ENCODE assay signal across 9 mouse cellular contexts in the genomic region with DNA sequence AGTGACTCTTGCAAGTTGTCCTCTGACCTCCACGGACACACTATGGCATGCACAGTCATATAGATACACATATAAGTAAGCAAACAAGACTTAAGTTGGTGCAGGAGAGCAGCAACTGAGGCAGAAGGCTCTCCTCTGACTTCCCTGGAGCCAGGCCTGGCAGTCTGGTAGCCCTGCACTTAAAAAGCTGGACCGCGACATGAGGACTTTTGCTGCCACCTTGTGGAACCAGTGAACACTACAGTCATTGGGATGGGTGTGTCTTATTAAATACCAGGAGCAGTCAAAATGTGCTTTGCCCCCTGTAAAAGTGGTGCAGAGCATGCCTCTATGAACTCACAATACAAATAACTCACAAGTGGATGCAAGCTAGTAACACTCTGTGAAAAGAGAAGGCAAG. TPM values are rescaled to one million over a fixed set of nuclear protein-coding genes. Genes with fewer than 3 reads are reported as not detected.
DNase-seq lines count a peak whose midpoint lies in the region; ATAC-seq and TF ChIP-seq lines count a peak whose summit lies in the region.
"Had no signal": no experiment of that assay in that cellular context is flagged by ENCODE, and none has a peak within 500 bp of the region (broad histone marks: within the 10 kb centered on the region; RNA-seq: fewer than 3 reads in every experiment).

No protein-coding gene starts in this region.

- no peaks in the 10 kb centered on the region for H3K9me3 ChIP-seq in heart, postnatal 0 days (replicated peaks; ENCODE audit: control insufficient read depth, low read length)
- H3K9me3 ChIP-seq in liver, postnatal 0 days (ENCODE audit: low read length): no peaks in the 10 kb centered on the region
- no peaks in the 10 kb centered on the region for H3K9me3 ChIP-seq in neural tube, embryonic 14.5 days (ENCODE audit: control insufficient read depth, low read length)

- no peak overlapping the region for H3K27ac ChIP-seq in bone marrow, adult 2 months (ENCODE audit: control insufficient read depth, insufficient read depth, low read depth, low read length, poor library complexity)
- no peak overlapping the region for H3K27ac ChIP-seq in embryonic fibroblast, embryonic 13.5 days (ENCODE audit: insufficient read depth, low read length)
- H3K27ac ChIP-seq in heart, postnatal 0 days (ENCODE audit: low read depth): no peak overlapping the region
- H3K27ac ChIP-seq in liver, postnatal 0 days (ENCODE audit: low read depth): no peak overlapping the region
- H3K27ac ChIP-seq in neural tube, embryonic 14.5 days (ENCODE audit: low read depth, low read length): no peak overlapping the region

- H3K36me3 ChIP-seq in heart, postnatal 0 days (replicated peaks; ENCODE audit: control insufficient read depth, insufficient read depth, low read length): no peaks in the 10 kb centered on the region
- no peaks in the 10 kb centered on the region for H3K36me3 ChIP-seq in liver, postnatal 0 days (replicated peaks; ENCODE audit: insufficient read depth, low read length)
- peaks cover 19% of the 10 kb centered on the region for H3K36me3 ChIP-seq in neural tube, embryonic 14.5 days (ENCODE audit: control insufficient read depth, insufficient read depth, low read length)

- no peak overlapping the region for H3K4me3 ChIP-seq in bone marrow, adult 2 months (replicated peaks; ENCODE audit: control insufficient read depth, low read depth, low read length)
- no peak overlapping the region for H3K4me3 ChIP-seq in embryonic fibroblast, embryonic 13.5 days (ENCODE audit: insufficient read depth, low read length)
- no peak overlapping the region for H3K4me3 ChIP-seq in heart, postnatal 0 days (ENCODE audit: low read depth, low read length)
- no peak overlapping the region for H3K4me3 ChIP-seq in liver, postnatal 0 days (ENCODE audit: low read depth, low read length)
- H3K4me3 ChIP-seq in neural tube, embryonic 14.5 days (ENCODE audit: low read depth, low read length): no peak overlapping the region
- H3K4me3 ChIP-seq: erythroblast, embryonic 14.5 days had no signal

- no peak for TF ChIP-seq EP300 in heart, postnatal 0 days (IDR thresholded peaks at IDR 0.05; ENCODE audit: low read depth)
- TF ChIP-seq EP300 in liver, postnatal 0 days (IDR thresholded peaks at IDR 0.05; ENCODE audit: low read depth): no peak

- DNase-seq in heart, postnatal 0 days (ENCODE audit: low spot score): peak; percentile 77
- peak; percentile 96 for DNase-seq in large intestine, adult 2 months (ENCODE audit: low read depth, low spot score)
- DNase-seq in liver, postnatal 0 days: peak; percentile 84
- peak; percentile 76 for DNase-seq in telencephalon, adult 2 months (ENCODE audit: low read depth, low spot score)

- WGBS in bone marrow, adult 2 months: 19% methylated on average over 3 of the region's 3 CpGs
- WGBS in heart, postnatal 0 days: 3% methylated on average over 3 of the region's 3 CpGs
- 7% methylated on average over 3 of the region's 3 CpGs for WGBS in large intestine, adult 2 months
- 8% methylated on average over 3 of the region's 3 CpGs for WGBS in liver, postnatal 0 days (ENCODE audit: insufficient replicate concordance)
- WGBS in neural tube, embryonic 14.5 days: 7% methylated on average over 3 of the region's 3 CpGs

- no peaks in the 10 kb centered on the region for H3K27me3 ChIP-seq in heart, postnatal 0 days (ENCODE audit: control insufficient read depth, insufficient read depth, low read length)
- H3K27me3 ChIP-seq in liver, postnatal 0 days (ENCODE audit: insufficient read depth, low read length): no peaks in the 10 kb centered on the region
- H3K27me3 ChIP-seq in neural tube, embryonic 14.5 days (ENCODE audit: control insufficient read depth, insufficient read depth, low read length): no peaks in the 10 kb centered on the region

- no peak overlapping the region for H3K9ac ChIP-seq in heart, postnatal 0 days (replicated peaks; ENCODE audit: low read depth, low read length)
- H3K9ac ChIP-seq in liver, postnatal 0 days (replicated peaks): no peak overlapping the region
- no peak overlapping the region for H3K9ac ChIP-seq in neural tube, embryonic 14.5 days (replicated peaks; ENCODE audit: low read depth, low read length)

- peak; percentile 79 for TF ChIP-seq CTCF in bone marrow, adult 2 months (IDR thresholded peaks at IDR 0.05; ENCODE audit: control insufficient read depth, insufficient read depth, low read length)
- TF ChIP-seq CTCF in embryonic fibroblast, embryonic 13.5 days (IDR thresholded peaks at IDR 0.05; ENCODE audit: borderline replicate concordance, insufficient read depth, low read length): peak; percentile 75
- TF ChIP-seq CTCF in heart, postnatal 0 days (IDR thresholded peaks at IDR 0.05; ENCODE audit: low read depth): peak; percentile 95
- peak; percentile 94 for TF ChIP-seq CTCF in liver, postnatal 0 days (IDR thresholded peaks at IDR 0.05; ENCODE audit: low read depth)

- H3K4me1 ChIP-seq in bone marrow, adult 2 months (ENCODE audit: control insufficient read depth, insufficient read depth, low read length): peaks cover 2% of the 10 kb centered on the region
- no peaks in the 10 kb centered on the region for H3K4me1 ChIP-seq in embryonic fibroblast, embryonic 13.5 days (ENCODE audit: control insufficient read depth, insufficient read depth, low read length)
- peaks cover 7% of the 10 kb centered on the region; the same call in 1 of the 2 replicates for H3K4me1 ChIP-seq in heart, postnatal 0 days (ENCODE audit: control insufficient read depth, insufficient read depth)
- H3K4me1 ChIP-seq in liver, postnatal 0 days (ENCODE audit: insufficient read depth): peaks cover 20% of the 10 kb centered on the region
- H3K4me1 ChIP-seq in neural tube, embryonic 14.5 days (ENCODE audit: control insufficient read depth, insufficient read depth, low read length): peaks cover 6% of the 10 kb centered on the region; the same call in 1 of the 2 replicates

- H3K4me2 ChIP-seq in heart, postnatal 0 days (ENCODE audit: low read depth, low read length): no peak overlapping the region
- H3K4me2 ChIP-seq in liver, postnatal 0 days (ENCODE audit: low read depth, low read length): no peak overlapping the region
- no peak overlapping the region for H3K4me2 ChIP-seq in neural tube, embryonic 14.5 days (ENCODE audit: low read depth, low read length)

- no peak for TF ChIP-seq POLR2A in bone marrow, adult 2 months (IDR thresholded peaks at IDR 0.05; ENCODE audit: borderline replicate concordance, control insufficient read depth, low read depth, low read length)
- TF ChIP-seq POLR2A in embryonic fibroblast, embryonic 13.5 days (IDR thresholded peaks at IDR 0.05; ENCODE audit: low read depth, low read length): no peak

- ATAC-seq in CD4-positive, CD25-positive, alpha-beta regulatory T cell, adult 4 months: peak; percentile 86
- ATAC-seq in heart, postnatal 0 days (ENCODE audit: insufficient read depth, low read depth): peak; percentile 64; the same call in 1 of the 2 replicates
- ATAC-seq in liver, postnatal 0 days: peak; percentile 66
- peak; percentile 65; the same call in 1 of the 2 replicates for ATAC-seq in neural tube, embryonic 14.5 days (ENCODE audit: low read depth)

RNA-seq across cellular contexts. Expression of gene Parp16, which starts 6.6 kb away (rescaled TPM):
- polyA plus RNA-seq in CD4-positive, CD25-positive, alpha-beta regulatory T cell, adult 4 months (2017; shearing (Covaris generic)): 1 to 10 TPM; 6.4 to 7.5 TPM
- polyA plus RNA-seq in bone marrow, adult 2 months (2011; ENCODE audit: insufficient read depth, insufficient read length, low replicate concordance, missing spikeins): 4.3 and 7.0 TPM in 2 replicates
- polyA plus RNA-seq in embryonic fibroblast, embryonic 13.5 days (2011; ENCODE audit: insufficient read length, low read depth, missing spikeins): 1.5 and 2.7 TPM in 2 replicates
- total RNA-seq in heart, postnatal 0 days (2014; rRNA removed; ENCODE audit: low replicate concordance): 1.8 and 7.7 TPM in 2 replicates
- polyA plus RNA-seq in heart, postnatal 0 days (2015; fragmentation: Nextera tagmentation; extraction: Ambion mirVana): 5.7 and 5.8 TPM in 2 replicates
- polyA plus RNA-seq in large intestine, adult 2 months (2012; rRNA removed): 7.6 and 10.4 TPM in 2 replicates
- polyA plus RNA-seq in liver, postnatal 0 days (2015; fragmentation: Nextera tagmentation; extraction: Ambion mirVana): 11.7 and 12.0 TPM in 2 replicates
- 5.3 and 6.7 TPM in 2 replicates for polyA plus RNA-seq in neural tube, embryonic 14.5 days (2014; fragmentation: Nextera tagmentation; extraction: Ambion mirVana)

RNA-seq across cellular contexts. Expression of gene Igdcc3, which starts 47.6 kb away (rescaled TPM):
- polyA plus RNA-seq in CD4-positive, CD25-positive, alpha-beta regulatory T cell, adult 4 months (2017; shearing (Covaris generic)): not detected
- not detected in 2 replicates for polyA plus RNA-seq in bone marrow, adult 2 months (2011; ENCODE audit: insufficient read depth, insufficient read length, low replicate concordance, missing spikeins)
- not detected in 2 replicates for polyA plus RNA-seq in embryonic fibroblast, embryonic 13.5 days (2011; ENCODE audit: insufficient read length, low read depth, missing spikeins)
- total RNA-seq in heart, postnatal 0 days (2014; rRNA removed; ENCODE audit: low replicate concordance): not detected in 2 replicates
- 0.11 and 0.15 TPM in 2 replicates for polyA plus RNA-seq in heart, postnatal 0 days (2015; fragmentation: Nextera tagmentation; extraction: Ambion mirVana)
- not detected in 2 replicates for polyA plus RNA-seq in large intestine, adult 2 months (2012; rRNA removed)
- polyA plus RNA-seq in liver, postnatal 0 days (2015; fragmentation: Nextera tagmentation; extraction: Ambion mirVana): not detected in 2 replicates
- polyA plus RNA-seq in neural tube, embryonic 14.5 days (2014; fragmentation: Nextera tagmentation; extraction: Ambion mirVana): 9.9 and 10.1 TPM in 2 replicates
- polyA plus RNA-seq: erythroblast, embryonic 14.5 days had no signal
